Mouse (Mus musculus) midbrain, embryonic 12.5 days (tissue): ENCODE measurements around the gene Ptgis. TPM values are rescaled to one million over a fixed set of nuclear protein-coding genes. Genes with fewer than 3 reads are reported as not detected.

Experiments used
- ATAC-seq: fragments of 200-750 bp; cut with Nextera tagmentation; 2 replicates; pipeline ENCODE4 v1.8.0; 2017; ENCODE audit warnings: low read depth, moderate TSS enrichment, moderate library complexity; ENCODE audit not compliant: low FRiP score
- H3K27ac ChIP-seq: fragments of 300-500 bp; sonication (generic); replicated peaks from 2 replicates; pipeline ENCODE4 v1.5.1; 2016; ENCODE audit warnings: mild to moderate bottlenecking
- H3K27me3 ChIP-seq: fragments of 300-500 bp; sonication (generic); 2 replicates; pipeline ENCODE4 v1.6.1; 2016; ENCODE audit warnings: mild to moderate bottlenecking
- H3K36me3 ChIP-seq: fragments of 300-500 bp; sonication (generic); 2 replicates; pipeline ENCODE4 v1.6.1; 2016
- H3K4me1 ChIP-seq: fragments of 300-500 bp; sonication (generic); 2 replicates; pipeline ENCODE4 v1.6.1; 2016
- H3K4me2 ChIP-seq: fragments of 300-500 bp; sonication (generic); replicated peaks from 2 replicates; pipeline ENCODE4 v1.6.1; 2016; ENCODE audit warnings: mild to moderate bottlenecking, moderate library complexity
- H3K4me3 ChIP-seq: fragments of 300-500 bp; sonication (generic); 2 replicates; pipeline ENCODE4 v1.5.1; 2016; ENCODE audit warnings: mild to moderate bottlenecking
- H3K9ac ChIP-seq: fragments of 300-500 bp; sonication (generic); replicated peaks from 2 replicates; pipeline ENCODE4 v1.6.1; 2016; ENCODE audit warnings: mild to moderate bottlenecking, moderate library complexity
- H3K9me3 ChIP-seq: fragments of 300-500 bp; sonication (generic); 2 replicates; pipeline ENCODE4 v1.6.1; 2016; ENCODE audit warnings: mild to moderate bottlenecking
- WGBS: fragments of 180-500 bp; shearing (Covaris S2); methylation state at CpG from one replicate; pipeline ENCODE4 v1.1.7; 2016; 5-methylcytosine and 5-hydroxymethylcytosine counted together
- polyA plus RNA-seq: library from polyadenylated mRNA; unstranded; fragments of >200 nt; fragmentation: Nextera tagmentation; extraction: Ambion mirVana; gene quantifications from 2 replicates; pipeline ENCODE4 v1.2.1, GENCODE M21; 2016

The Ptgis gene
- polyA plus RNA-seq, 1 experiment from 2014 or later, result 9.1 TPM

DNA sequence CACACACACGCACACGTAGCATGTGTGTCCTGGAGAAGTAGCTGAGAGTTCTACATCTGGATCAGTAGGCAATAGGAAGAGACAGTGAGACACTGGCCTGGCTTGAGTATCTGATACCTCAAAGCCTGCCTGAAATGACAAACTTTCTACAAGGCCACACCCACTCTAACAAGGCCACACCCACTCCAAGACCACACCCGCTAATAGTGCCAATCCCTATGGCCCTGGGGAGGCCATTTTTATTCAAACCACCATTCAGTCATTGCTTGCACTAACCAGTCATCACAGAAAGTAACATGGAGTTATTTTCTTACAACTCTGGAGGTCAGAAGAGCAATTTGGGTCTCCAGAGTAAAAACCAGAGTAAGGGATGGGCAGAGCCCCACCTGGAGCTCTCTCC is 32.3 kb upstream of the Ptgis start:
- Histone ChIP-seq H3K4me3 (no peak overlapping the region), H3K4me1 (0 out of 2 replicates have a peak, but pooled peaks cover 5% of the 10 kb centered on the region), H3K27ac (no peak overlapping the region), H3K4me2 (no peak overlapping the region), H3K27me3 (no peaks in the 10 kb centered on the region), H3K36me3 (no peaks in the 10 kb centered on the region), H3K9me3 (no peaks in the 10 kb centered on the region), H3K9ac (no peak overlapping the region)
- ATAC-seq, result no peak
- 81% methylated on average over 3 of the region's 3 CpGs for WGBS

DNA sequence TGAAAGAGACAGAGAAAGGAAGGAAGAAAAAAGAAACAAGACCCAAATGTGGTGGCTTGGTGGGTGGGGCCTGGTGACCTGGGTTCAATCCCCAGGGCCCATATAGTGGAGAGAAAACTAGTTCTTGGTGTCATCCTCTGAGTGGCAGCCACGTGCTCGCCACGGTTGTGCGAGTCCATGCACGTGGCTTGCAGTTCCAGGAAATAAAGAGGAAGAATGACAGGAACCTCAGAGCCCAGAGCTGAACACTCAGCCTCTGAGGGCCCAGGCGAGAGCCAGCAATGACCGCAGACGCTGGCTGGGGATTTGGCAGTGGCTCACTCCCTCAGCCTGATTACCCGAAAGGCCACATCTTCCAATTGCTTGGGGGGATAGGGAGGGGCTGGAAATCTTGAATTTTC is 30.7 kb upstream of the Ptgis start:
- ATAC-seq, result no peak
- Histone ChIP-seq H3K9ac (no peak overlapping the region), H3K9me3 (no peaks in the 10 kb centered on the region), H3K4me3 (no peak overlapping the region), H3K27ac (no peak overlapping the region), H3K36me3 (no peaks in the 10 kb centered on the region), H3K4me2 (no peak overlapping the region), H3K4me1 (0 out of 2 replicates have a peak, but pooled peaks cover 2% of the 10 kb centered on the region), H3K27me3 (no peaks in the 10 kb centered on the region)
- WGBS, result 86% methylated on average over 9 of the region's 9 CpGs

DNA sequence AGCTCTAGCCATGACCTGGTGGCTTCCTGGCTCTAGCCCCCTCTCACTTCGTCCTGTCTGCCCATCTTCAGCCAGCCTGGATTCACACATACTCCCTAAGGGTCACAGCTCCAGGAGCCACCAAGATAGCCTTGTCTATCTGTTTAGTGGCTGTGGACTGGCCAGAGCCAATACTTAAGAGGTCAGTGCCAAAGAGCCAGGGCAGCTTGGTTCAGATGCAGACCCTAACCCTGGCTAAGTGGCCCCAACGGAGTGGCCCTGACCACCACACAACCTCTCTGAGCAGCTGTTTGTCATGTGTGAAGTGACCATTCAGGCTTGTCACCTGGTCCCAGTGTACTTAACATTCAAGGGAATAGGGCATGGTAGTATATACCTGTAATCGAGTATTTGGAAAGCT is 30.1 kb upstream of the Ptgis start:
- no peak overlapping the region for H3K4me3 ChIP-seq
- no peak overlapping the region for H3K27ac ChIP-seq
- ATAC-seq, result no peak
- no peak overlapping the region for H3K4me2 ChIP-seq
- no peak overlapping the region for H3K9ac ChIP-seq
- H3K9me3 ChIP-seq, result no peaks in the 10 kb centered on the region
- H3K4me1 ChIP-seq, result 0 out of 2 replicates have a peak, but pooled peaks cover 2% of the 10 kb centered on the region
- H3K36me3 ChIP-seq, result no peaks in the 10 kb centered on the region
- no peaks in the 10 kb centered on the region for H3K27me3 ChIP-seq
- 90% methylated on average over 3 of the region's 3 CpGs for WGBS

- Histone ChIP-seq H3K4me1 (0 out of 2 replicates have a peak, but pooled peaks cover 2% of the 10 kb centered on the region), H3K27me3 (no peaks in the 10 kb centered on the region), H3K4me3 (no peak overlapping the region), H3K9ac (no peak overlapping the region), H3K27ac (no peak overlapping the region), H3K9me3 (no peaks in the 10 kb centered on the region), H3K4me2 (no peak overlapping the region), H3K36me3 (no peaks in the 10 kb centered on the region)
- WGBS, result 97% methylated on average over 1 of the region's 1 CpGs
- ATAC-seq, result no peak
Observed at GRCm38 (mm10) chr2:167268721-167269120, 28.3 kb upstream of the Ptgis start.

DNA sequence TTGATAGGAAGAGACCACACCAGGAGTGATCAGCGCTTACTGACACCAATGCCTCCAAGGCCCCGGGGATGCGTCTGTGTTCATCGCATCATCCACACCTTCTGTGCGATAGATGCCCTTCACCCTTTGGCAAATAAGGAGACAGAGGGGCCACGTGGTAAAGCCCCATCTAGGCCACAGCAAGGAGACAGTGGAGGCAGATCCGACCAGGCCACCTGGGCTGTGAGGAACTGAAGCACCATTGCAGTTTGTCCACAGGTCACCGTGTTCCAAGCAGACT is 27.9 kb upstream of the Ptgis start:
- no peak overlapping the region for H3K4me2 ChIP-seq
- H3K4me1 ChIP-seq, result 0 out of 2 replicates have a peak, but pooled peaks cover 2% of the 10 kb centered on the region
- no peak for ATAC-seq
- H3K9me3 ChIP-seq, result no peaks in the 10 kb centered on the region
- H3K9ac ChIP-seq, result no peak overlapping the region
- no peak overlapping the region for H3K4me3 ChIP-seq
- H3K27ac ChIP-seq, result no peak overlapping the region
- no peaks in the 10 kb centered on the region for H3K27me3 ChIP-seq
- WGBS, result 88% methylated on average over 8 of the region's 8 CpGs
- no peaks in the 10 kb centered on the region for H3K36me3 ChIP-seq

DNA sequence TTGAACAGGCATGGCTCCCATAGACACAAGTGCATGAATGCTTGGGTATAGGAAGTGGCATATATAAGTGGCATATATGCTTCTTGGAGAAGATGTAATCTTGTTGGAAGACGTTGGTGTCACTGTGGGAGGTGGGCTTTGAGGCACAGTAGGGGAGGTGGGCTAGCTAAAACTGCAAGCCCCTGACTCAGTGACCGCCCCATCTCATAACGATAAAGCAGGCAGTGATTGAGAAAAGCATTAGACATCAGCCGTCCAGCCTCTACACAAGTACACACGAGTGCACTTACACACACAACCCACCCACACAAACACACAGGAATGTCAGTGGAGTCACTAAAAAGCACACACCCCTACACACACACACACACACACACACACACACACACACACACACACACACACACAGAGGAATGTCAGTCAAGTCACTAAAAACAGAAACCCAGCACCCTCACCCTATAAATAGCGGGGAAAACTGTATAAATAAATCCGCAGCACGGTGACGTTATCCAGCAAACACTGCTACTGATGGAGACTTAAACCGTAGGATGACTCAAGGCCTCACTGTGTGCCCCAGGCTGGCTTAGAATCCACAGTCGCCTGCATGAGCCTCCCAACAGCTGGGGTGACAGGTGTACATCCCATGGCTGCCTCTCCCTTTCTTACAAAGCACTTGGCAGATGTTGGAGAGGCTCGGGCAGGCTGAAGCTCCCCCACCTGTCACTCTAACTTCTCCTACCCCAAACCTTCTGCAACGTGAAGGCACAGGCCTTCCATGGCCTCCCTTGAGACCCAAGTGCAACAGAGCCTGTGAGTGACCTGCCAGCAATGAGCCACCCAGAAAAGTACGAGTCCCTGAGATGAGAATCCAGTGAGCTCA is 27.4 kb upstream of the Ptgis start:
- Histone ChIP-seq H3K27ac (no peak overlapping the region), H3K9ac (no peak overlapping the region), H3K9me3 (no peaks in the 10 kb centered on the region), H3K4me2 (no peak overlapping the region), H3K4me3 (no peak overlapping the region), H3K36me3 (no peaks in the 10 kb centered on the region), H3K27me3 (no peaks in the 10 kb centered on the region), H3K4me1 (0 out of 2 replicates have a peak, but pooled peaks cover 2% of the 10 kb centered on the region)
- no peak for ATAC-seq
- WGBS, result 84% methylated on average over 14 of the region's 14 CpGs

DNA sequence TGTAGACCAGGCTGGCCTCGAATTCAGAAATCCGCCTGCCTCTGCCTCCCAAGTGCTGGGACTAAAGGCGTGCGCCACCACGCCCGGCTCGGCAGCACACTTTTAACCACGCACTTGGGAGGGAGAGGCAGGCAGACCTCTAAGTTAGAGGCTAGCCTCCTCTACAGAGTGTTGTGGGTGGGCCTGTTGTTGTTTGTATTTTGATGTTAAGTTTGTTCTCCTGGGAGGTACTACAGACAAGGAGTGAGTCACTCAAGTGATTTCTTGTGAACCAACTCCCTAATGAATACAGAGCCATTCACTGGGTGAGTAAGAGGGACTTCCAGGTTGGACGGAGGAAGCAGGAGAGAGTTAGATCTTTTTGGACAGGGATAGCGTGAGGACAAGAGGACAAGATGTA is 25.8 kb upstream of the Ptgis start:
- ATAC-seq, result no peak
- Histone ChIP-seq H3K27ac (no peak overlapping the region), H3K36me3 (no peaks in the 10 kb centered on the region), H3K9me3 (no peaks in the 10 kb centered on the region), H3K4me2 (no peak overlapping the region), H3K4me3 (no peak overlapping the region), H3K9ac (no peak overlapping the region), H3K4me1 (0 out of 2 replicates have a peak, but pooled peaks cover 1% of the 10 kb centered on the region), H3K27me3 (no peaks in the 10 kb centered on the region)
- 95% methylated on average over 10 of the region's 10 CpGs for WGBS

DNA sequence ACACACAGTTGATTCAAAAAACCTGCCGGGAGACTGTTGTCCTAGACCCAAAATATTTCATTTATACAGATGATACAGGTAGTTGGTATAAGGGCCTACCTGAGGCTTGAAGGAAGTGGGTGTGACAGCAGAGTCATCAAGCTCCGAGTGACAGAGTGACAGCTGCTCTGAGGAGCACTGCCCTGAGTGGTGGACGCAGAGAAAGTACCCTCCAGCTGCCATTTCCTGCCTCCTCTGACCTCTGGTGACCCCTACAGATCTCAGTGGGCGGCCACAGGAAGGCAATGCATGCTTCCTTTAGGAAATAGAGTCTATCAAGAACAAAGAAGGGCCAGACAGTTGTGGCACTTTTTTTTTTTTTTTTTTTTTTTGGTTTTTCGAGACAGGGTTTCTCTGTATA is 25.4 kb upstream of the Ptgis start:
- no peak overlapping the region for H3K9ac ChIP-seq
- 68% methylated on average over 5 of the region's 5 CpGs for WGBS
- ATAC-seq, result no peak

GRCm38 (mm10) chr2:167265021-167265420 is 24.6 kb upstream of the Ptgis start:
- Histone ChIP-seq H3K9ac (no peak overlapping the region), H3K4me1 (no peaks in the 10 kb centered on the region), H3K4me3 (no peak overlapping the region), H3K4me2 (no peak overlapping the region), H3K9me3 (no peaks in the 10 kb centered on the region), H3K36me3 (no peaks in the 10 kb centered on the region), H3K27me3 (no peaks in the 10 kb centered on the region), H3K27ac (no peak overlapping the region)
- no peak for ATAC-seq
- 86% methylated on average over 2 of the region's 2 CpGs for WGBS

More for the DNA sequence above, 25.4 kb upstream of the Ptgis start:
- Histone ChIP-seq H3K4me2 (no peak overlapping the region), H3K9me3 (no peaks in the 10 kb centered on the region), H3K27me3 (no peaks in the 10 kb centered on the region), H3K4me1 (no peaks in the 10 kb centered on the region), H3K4me3 (no peak overlapping the region), H3K27ac (no peak overlapping the region), H3K36me3 (no peaks in the 10 kb centered on the region)

- Histone ChIP-seq H3K27ac (no peak overlapping the region), H3K36me3 (no peaks in the 10 kb centered on the region), H3K4me2 (no peak overlapping the region), H3K4me3 (no peak overlapping the region), H3K4me1 (no peaks in the 10 kb centered on the region), H3K9me3 (no peaks in the 10 kb centered on the region), H3K9ac (no peak overlapping the region), H3K27me3 (no peaks in the 10 kb centered on the region)
- ATAC-seq, result no peak
- WGBS, result 80% methylated on average over 11 of the region's 11 CpGs
Observed at GRCm38 (mm10) chr2:167263931-167264330, 23.5 kb upstream of the Ptgis start.

GRCm38 (mm10) chr2:167263040-167263810 is 22.8 kb upstream of the Ptgis start:
- WGBS, result 83% methylated on average over 8 of the region's 8 CpGs
- Histone ChIP-seq H3K4me1 (no peaks in the 10 kb centered on the region), H3K36me3 (no peaks in the 10 kb centered on the region), H3K4me2 (no peak overlapping the region), H3K4me3 (no peak overlapping the region), H3K9ac (no peak overlapping the region), H3K27me3 (no peaks in the 10 kb centered on the region), H3K9me3 (no peaks in the 10 kb centered on the region), H3K27ac (no peak overlapping the region)
- no peak for ATAC-seq

GRCm38 (mm10) chr2:167262433-167262832 is 22.0 kb upstream of the Ptgis start:
- Histone ChIP-seq H3K27me3 (no peaks in the 10 kb centered on the region), H3K36me3 (no peaks in the 10 kb centered on the region), H3K9me3 (no peaks in the 10 kb centered on the region), H3K9ac (no peak overlapping the region), H3K27ac (no peak overlapping the region), H3K4me1 (no peaks in the 10 kb centered on the region), H3K4me2 (no peak overlapping the region), H3K4me3 (no peak overlapping the region)
- ATAC-seq, result no peak
- WGBS, result 90% methylated on average over 10 of the region's 10 CpGs
